Mouse (Mus musculus): ENCODE results near the gene Mfng.

The Mfng gene

GRCm38 (mm10) chr15:78773290-78773729 is at the start of gene Mfng:
Gene Mfng, minus strand, starts transcription at chr15:78773475.
- DNase-seq, result peak; percentile 88 to 94

DNA sequence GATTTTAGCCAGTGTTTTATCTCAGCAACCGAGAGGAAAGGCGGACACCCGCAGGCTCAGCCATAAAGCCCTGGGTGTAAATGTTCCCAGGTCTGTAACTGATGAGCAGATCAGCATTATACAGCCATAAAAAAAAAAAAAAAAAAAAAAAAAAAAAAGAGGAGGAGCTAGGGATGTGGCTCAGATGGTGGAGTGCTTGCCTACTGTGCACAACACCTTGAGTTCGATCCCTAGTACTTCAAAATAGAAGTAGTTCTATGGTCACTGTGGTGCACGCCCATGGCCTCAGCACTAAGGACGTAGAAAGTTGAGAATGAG is 42.8 kb upstream of the Mfng start:
- no peak for DNase-seq

DNA sequence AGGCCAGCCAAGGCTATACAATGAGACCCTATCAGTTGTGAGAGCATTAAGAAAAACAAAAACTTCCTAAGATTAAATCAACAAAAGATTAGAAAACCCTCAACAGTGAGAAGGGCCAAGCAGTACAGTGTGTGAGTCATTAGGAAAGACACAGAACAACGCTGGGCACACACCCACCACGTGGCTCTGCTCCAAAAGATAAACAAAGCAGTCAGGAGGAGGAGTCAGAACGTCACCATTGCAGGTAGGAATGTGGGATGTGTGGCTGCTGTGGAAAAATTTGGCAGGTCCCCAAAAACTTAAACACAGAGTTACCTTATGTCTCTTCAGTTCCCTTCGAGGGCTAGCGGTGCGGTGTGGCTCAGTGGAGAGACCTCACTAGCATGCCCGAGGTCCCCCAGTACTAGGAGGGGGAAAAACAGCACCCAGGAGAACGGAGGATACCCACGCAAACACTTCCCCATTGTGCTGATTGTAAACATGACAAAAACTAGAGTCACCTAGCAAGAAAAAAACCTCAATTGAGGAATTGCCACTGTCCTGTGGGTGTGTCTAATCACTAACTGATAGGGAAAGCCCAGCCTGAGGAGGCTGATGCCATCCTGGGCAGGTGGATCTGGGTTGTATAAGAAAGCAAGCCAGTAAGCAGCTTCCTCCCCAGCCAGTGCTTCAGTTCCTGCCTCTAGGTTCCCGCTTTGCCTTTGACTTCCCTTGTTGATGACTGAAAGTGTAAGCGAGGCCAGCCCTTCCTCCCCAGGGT is 42.2 kb upstream of the Mfng start:
- no peak for DNase-seq

DNA sequence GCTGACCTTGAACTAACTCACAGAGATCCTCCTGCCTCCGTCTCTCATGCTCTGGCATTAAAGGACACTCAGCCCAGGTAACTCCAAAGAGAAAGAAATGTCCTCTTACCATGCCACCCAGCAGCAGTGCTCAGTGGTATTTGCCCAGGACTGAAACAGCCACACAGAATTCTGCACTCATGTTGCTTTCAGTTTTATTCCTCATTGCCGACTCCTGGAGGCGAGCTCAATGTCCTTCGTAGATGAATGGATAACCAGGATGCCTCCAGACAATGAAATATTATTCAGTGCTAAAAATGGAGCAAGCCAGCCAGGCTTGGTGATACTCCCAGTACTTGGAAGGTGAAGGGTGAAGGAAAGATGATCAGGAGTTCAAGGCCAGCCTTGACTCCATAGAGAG is 40.3 kb upstream of the Mfng start:
- DNase-seq, result no peak

- peak; percentile 29 to 46 for DNase-seq
Observed at GRCm38 (mm10) chr15:78810146-78810545, 36.9 kb upstream of the Mfng start.

- no peak for DNase-seq
Observed at GRCm38 (mm10) chr15:78809739-78810138, 36.5 kb upstream of the Mfng start.

GRCm38 (mm10) chr15:78808980-78809379 is 35.7 kb upstream of the Mfng start:
- DNase-seq, result no peak

- no peak for DNase-seq
Observed at GRCm38 (mm10) chr15:78807141-78807540, 33.9 kb upstream of the Mfng start.

GRCm38 (mm10) chr15:78806614-78807013 is 33.3 kb upstream of the Mfng start:
- DNase-seq, result no peak

DNA sequence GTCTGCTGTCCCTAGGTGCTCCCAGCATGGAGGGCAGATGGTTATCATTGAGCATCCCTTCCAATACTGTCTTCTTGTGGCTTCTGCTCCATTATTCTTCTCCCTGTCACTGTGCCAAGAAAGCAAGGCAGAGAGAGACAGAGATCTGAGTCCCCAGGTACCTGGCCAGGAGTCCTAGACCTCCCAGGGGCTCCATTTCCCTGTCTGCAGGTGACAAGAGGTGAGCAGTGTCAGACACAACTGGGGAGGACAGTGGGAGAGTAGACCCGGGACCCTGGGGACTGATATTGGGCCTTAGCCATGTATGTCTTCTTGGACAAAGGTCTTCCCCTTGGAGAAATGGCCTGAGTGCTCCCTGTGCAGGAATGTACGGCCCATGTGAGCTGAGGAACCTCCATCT is 32.1 kb upstream of the Mfng start:
- DNase-seq, result no peak

GRCm38 (mm10) chr15:78804326-78804725 is 31.1 kb upstream of the Mfng start:
- DNase-seq, result no peak

DNA sequence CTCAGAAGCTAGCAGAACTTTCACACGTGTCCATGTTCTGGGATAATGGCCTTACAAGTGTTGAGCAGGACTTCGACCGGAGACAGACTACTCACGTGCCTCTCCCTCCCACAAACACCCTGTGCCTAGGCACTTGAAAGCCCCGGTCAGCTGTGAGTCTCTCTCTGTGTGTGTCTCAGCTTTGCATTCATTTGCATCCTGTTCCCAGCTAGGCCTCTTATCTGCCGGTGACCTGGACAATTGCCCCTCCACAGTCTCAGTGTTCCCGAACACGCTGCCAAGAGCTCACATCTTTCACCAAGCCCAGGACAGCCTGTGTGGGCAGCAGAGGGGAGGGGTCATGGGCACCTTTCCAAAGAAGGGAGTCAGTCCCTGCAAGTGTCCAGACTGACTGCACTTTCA is 30.2 kb upstream of the Mfng start:
- no peak for DNase-seq

DNA sequence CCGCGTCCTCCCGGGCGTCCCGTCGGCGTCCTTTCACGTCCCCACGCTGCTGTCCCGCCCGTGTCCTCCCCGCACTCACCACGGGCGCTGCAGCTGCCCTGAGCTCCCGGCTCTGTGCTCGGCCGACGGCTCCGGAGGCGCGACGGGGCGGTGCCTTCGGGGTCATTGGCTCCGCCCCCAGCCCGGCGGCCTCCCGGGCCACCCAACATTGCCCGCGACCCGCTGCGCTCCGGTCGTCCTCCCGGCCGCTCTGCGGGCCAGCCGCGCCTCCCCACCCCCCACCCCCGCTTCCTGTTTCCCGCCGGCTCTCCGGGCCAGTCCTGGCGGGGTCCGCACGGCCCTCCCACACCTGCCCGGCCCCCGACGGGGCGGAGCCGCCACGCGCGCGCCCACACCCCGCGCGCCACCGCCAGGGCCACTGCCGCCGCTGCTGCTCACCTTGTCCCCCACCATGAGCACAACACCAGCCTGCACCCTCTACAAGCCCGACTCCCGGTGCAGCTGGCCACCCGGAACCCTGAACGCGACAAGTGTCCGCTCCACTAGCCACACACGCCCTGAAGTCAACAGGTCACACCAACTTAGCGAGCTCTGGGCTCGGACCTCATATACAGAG is 29.6 kb upstream of the Mfng start, which contains the start of gene Card10:
Gene Card10, minus strand, starts transcription at position 267 of the 616 bp plus-strand sequence.
- DNase-seq, result peak; percentile 49 to 58

DNA sequence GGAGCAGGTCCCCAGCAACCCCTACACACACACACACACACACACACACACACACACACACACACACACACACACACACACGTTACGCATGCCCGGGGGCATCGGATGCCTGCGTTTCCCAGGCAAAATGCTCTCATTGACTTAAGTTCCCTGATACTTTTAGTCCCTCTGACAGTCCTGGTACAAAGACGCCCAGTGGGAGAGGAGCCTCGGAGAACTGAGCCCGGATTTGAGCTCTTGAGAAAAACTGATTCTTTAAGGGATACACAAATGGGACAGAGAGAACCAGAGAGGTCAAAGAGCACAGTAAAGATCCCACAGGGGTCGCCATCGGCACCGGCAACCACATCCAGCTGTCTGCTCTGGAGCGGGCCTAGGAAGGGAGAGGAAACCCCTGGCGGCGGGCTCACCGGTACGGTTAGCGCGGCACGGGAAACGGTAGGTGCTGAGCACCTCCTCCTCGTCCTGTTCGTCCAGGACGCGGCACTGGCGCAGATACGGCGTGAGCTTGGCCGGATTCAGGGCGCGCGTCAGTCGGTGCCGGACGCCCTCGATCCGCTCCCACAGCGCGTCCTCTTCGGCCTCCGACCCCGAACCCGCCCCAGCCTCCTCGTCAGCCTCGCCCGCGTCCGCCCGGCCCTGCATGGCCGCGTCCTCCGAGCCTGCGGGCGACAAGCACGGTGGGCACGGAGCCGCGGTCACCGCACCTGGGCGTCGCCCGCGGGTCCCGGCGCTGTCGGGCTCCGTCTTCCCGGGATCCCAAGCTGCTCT is 28.9 kb upstream of the Mfng start:
- peak; percentile 42 to 59 for DNase-seq

DNA sequence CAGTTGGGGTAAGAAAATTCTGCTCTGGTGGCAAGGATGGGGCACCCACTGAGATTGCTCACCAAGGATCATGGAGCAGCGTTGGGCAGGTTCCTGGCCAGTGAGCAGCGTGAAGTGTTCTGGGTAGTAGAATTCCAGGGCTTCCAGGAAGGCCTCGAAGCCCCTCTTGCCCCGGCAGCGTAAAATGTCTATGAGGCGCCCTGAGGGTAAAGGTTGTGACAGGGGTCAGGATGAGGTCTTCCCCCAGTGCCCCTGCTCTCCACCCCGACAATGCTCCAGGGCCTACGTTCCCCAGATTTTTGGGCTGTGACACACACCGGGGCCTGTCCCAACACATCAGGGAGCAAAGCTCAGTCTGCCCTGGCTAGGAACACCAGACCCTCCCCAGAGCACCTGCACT is 28.3 kb upstream of the Mfng start:
- no peak for DNase-seq

GRCm38 (mm10) chr15:78799029-78799428 is 25.8 kb upstream of the Mfng start:
- DNase-seq, result no peak

GRCm38 (mm10) chr15:78797060-78797329 is 23.7 kb upstream of the Mfng start:
- DNase-seq, result peak in 1 of 2 experiments; percentile 51

DNA sequence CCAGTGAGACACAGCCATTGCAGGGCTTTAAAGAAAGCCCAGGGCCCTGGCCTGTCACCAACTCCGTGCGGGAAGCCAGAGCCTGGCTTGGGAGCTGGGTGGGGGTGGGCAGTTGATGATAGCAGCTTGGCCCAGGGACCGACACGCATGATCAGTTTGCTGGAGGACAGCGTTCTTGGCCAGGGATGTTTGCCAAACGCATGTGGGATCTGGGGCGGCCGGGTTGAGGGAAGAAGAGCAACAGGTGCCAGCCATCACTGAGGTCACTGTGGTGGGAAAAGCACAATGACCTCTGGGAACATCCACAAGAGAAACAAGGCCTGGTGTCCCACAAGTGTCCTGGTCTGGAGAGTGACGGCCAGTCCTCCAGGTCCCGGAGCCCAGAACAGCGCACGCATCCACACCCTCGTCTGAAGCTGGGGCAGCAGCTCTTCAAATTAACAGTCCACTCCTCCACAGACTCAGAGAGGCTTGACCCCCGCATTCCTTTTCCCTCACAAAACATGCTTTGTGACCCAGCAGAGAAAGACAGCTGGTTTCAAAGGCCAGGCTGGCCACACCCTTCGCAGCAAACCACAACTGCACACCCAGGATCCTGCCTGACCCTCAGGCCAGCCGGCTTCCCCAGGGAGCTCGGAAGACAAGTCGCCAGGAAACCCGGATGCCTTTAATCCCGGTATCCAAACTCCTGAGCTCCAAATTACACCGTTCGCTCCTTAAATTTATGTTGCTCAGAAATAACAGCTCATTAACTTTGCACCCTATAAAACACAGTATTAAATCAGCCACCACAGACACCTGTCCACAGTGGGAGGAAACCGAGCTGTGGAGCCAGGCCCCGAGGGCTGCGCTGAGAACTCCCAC is 23.2 kb upstream of the Mfng start:
- DNase-seq, result no peak

- no peak for DNase-seq
Observed at GRCm38 (mm10) chr15:78790990-78791389, 17.7 kb upstream of the Mfng start.

GRCm38 (mm10) chr15:78790451-78790850 is 17.2 kb upstream of the Mfng start:
- no peak for DNase-seq

DNA sequence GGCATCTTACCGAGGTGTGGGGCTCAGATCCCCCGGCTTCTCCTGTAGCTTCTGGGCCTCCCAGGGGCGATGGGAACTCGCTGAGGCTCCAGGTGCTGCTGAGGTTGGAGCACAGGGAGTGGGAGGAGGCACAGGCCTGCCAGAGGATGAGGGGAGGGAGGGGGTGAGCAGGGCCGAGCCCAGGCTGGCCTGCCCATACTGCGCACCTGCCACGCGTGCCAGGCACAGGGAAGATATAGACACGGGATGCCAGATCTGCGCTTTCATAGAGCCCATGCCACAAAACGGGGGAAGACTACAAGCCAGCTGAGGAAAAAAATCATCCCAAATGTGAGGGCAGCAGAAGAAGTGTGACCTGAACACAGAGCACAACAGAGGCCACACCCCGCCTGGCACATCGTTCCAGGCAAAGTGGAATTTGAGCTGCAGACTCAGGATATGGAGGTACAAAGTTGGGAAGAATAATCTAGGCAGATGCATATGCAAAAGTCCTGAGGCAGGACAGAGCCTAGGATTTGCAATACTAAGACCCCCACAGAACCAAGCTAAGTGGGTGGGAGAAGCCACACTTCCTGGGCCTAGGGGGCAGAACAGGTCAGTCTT is 16.5 kb upstream of the Mfng start:
- DNase-seq, result no peak

GRCm38 (mm10) chr15:78788042-78788441 is 14.8 kb upstream of the Mfng start:
- no peak for DNase-seq

Data from thymus, postnatal 36 days (tissue).